Mouse (Mus musculus): Measurements from ENCODE around the gene Slc44a5. TPM values are rescaled to one million over a fixed set of nuclear protein-coding genes. Genes with fewer than 3 reads are reported as not detected.

Slc44a5 gene
- total RNA-seq (2022) = under 1 TPM in 3 of 4 experiments, not detected in 1; 0.09 to 0.19 (median 0.13) TPM

DNA sequence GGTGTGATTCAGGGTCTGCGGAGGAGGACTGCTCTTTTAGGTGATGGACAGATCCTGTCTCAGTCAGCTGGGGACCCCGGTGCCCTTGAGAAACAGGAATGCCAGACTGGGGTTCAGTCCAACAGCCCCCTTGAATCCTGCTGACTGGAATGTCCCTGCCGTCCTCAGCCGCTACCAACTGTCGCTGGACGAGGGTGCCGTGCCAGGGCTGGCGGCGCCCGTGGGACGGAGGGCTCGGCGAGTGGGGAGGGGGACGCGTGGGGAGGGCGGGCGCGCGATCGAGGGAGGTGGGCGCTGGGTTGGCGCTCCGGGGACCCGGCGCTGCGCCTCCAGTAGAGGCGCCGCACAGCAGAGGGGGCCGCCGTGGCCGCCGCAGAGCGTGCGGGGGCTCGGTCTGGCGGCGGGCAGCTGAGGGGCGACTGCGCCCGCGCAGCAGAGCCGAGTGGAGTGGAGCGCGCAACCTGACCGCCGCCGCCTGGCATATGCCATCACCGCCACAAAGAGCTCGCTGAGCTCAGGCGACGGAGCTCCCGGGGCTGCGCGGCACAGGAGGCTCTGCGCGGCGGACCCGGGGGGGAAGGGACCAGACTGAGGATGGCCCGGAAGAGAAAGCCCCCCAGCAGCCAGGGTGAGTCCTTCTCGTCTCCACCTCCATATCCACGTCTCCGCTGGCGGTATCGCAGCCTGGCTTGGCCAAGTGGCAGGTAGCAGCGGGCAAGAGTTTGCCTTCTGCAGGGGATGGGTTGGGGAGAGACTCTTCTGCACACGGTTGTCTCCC, at the start of gene Slc44a5:
TSS of gene Slc44a5 (plus strand) at position 266 of the 778 bp plus-strand sequence.
- DNase-seq (ENCODE audit: low spot score) = no peak

GRCm38 (mm10) chr3:153926333-153926732, 46.9 kb upstream of the Slc44a5 start:
- DNase-seq (ENCODE audit: low spot score) = no peak

DNA sequence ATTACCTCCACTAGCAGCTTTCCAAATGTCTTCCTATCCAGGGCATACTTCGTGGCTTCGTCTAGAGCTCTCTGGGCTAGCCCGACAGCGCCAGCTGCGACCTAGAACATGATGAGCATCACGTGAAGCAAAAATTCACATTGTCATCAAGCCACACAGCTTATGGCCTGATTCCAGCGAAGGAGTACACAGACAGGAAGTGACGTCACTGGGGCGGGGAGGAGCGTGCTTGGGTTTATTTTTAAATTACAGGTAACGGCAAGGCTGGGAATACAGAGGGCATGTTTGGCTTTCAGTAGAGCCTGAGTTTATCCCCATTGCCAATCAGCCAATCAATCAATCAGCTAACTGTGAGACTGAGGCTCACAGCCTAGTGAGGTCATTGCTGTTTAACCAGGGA, 43.7 kb upstream of the Slc44a5 start:
- DNase-seq (ENCODE audit: low spot score) = no peak

DNA sequence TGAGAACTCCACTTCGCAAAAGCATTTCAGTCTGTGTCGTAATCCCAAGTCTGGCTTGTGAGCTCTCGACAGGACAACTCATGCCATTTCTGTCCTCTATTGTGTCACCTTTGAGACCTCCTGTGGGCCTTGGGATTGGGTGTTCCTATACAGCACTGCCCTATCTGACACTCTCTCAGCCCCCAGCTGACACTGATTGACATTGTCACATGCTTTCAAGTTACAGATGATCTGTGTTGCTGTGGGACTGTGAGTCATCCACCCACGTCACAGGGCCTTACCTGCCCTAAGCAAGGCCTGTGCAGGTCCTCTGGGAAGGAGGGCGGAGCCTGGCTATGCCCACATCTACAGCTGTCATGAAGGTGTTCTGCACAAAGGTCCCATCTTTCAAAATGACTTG, 40.8 kb upstream of the Slc44a5 start:
- DNase-seq (ENCODE audit: low spot score) = no peak

DNA sequence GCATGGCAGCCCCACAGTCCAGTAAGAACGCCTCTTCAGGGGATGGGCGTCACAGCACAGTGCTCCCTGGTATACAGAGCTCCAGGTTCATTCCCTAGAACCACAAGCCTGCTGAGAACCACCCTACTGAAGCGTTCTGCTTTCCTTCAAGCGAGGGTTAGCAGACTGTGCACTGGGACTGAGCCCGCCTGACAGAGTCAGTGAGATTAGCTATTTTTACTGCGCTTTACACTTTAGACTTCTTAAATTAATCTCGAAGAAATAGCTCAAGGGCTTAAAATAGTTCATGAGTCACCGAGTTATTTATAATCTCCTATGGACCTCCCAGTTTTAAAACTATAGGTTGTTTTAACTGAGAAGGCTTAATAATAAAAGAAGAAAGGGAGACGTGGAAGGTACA, 37.4 kb upstream of the Slc44a5 start:
- peak; percentile 47 for DNase-seq (ENCODE audit: low spot score)

GRCm38 (mm10) chr3:153937116-153937810, 36.0 kb upstream of the Slc44a5 start:
- DNase-seq (ENCODE audit: low spot score) = no peak

- no peak for DNase-seq (ENCODE audit: low spot score)
Observed at GRCm38 (mm10) chr3:153940021-153940420, 33.2 kb upstream of the Slc44a5 start.

GRCm38 (mm10) chr3:153940486-153940885, 32.8 kb upstream of the Slc44a5 start:
- DNase-seq (ENCODE audit: low spot score) = no peak

- peak; percentile 22 for DNase-seq (ENCODE audit: low spot score)
Observed at GRCm38 (mm10) chr3:153941613-153942012, 31.6 kb upstream of the Slc44a5 start.

- peak; percentile 29 for DNase-seq (ENCODE audit: low spot score)
Observed at GRCm38 (mm10) chr3:153943003-153943640, 30.1 kb upstream of the Slc44a5 start.

- no peak for DNase-seq (ENCODE audit: low spot score)
Observed at GRCm38 (mm10) chr3:153943901-153944334, 29.3 kb upstream of the Slc44a5 start.

DNA sequence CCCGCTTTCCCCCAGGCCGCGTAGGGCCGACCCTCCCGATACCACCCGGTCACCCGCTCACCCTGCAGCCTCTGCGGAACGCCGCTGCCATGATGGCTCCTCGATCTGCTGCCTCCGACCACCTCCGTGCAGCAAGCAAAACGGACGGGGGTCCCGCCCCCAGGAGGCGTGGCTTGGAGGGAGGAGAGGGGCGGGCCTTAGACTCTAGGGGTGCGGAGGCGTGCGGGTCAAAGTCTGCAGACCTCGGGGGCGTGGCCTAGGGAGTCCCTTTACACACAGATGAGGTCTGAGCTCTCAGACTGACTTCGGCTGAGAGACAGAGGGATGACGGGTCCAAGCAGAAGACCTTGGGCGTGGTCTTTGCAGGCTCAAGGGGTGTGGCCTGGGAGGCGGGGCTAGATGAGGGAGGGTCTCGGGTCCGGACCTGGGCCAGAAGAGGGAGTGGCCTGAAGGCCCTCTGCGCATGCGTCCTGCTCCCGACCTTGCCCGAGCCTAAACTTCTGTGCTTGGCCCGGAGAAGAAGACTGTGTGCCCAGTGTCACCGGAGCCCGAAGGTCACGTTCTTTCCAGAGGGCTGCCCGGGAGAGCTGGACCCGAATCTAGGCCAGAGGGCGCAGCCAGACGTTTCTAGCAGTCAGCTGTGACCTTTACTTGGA, 28.8 kb upstream of the Slc44a5 start, which contains the start of gene Acadm:
TSS of gene Acadm (minus strand) at position 298 of the 656 bp plus-strand sequence.
- peak; percentile 98 for DNase-seq (ENCODE audit: low spot score)

GRCm38 (mm10) chr3:153947271-153947670, 26.0 kb upstream of the Slc44a5 start:
- DNase-seq (ENCODE audit: low spot score) = no peak

- DNase-seq (ENCODE audit: low spot score) = peak; percentile 44
Observed at GRCm38 (mm10) chr3:153948176-153948575, 25.1 kb upstream of the Slc44a5 start.

GRCm38 (mm10) chr3:153957916-153958315, 15.3 kb upstream of the Slc44a5 start:
- DNase-seq (ENCODE audit: low spot score) = no peak

- peak; percentile 49 for DNase-seq (ENCODE audit: low spot score)
Observed at GRCm38 (mm10) chr3:153959035-153959730, 14.1 kb upstream of the Slc44a5 start.

GRCm38 (mm10) chr3:153959731-153960207, 13.5 kb upstream of the Slc44a5 start:
- DNase-seq (ENCODE audit: low spot score) = no peak

DNA sequence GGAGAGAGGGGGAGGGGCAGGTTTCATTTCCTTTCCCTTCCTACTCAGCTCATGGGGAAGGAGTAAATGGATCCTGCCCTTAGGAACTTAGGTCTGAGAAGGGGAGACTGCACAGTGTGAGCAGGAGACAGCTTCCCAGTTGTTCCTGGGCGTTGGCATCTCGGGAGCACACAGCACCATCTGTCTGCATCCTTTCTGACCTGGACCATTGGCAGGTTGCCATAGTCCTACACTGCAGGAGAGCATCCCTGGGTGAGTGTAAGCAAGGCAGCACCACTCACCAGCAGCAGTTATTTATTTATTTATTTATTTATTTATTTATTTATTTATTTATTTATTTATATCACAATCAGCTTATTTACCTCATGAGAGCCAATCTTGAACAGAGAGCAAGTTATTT, 12.4 kb upstream of the Slc44a5 start:
- DNase-seq (ENCODE audit: low spot score) = no peak

- no peak for DNase-seq (ENCODE audit: low spot score)
Observed at GRCm38 (mm10) chr3:153961632-153962389, 11.4 kb upstream of the Slc44a5 start.

DNA sequence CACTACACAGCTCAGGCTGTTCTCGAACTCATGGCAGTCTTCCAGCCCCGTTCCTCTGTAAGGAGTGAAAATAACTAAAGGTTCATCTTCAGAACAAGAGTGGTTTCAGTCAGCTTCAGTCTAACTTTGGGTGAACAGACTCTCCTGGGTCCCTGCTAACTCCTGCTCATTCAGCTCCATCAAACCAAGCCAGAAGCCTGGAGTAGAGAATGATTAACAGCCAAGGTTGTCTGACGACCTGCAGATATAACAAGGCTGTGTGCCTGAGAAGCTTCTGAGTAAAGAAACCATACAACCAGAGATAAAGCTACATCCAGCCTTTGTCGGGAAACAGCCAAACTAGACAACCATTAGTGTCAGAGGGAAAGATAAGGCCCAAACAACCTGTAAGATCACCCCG, 5.8 kb upstream of the Slc44a5 start:
- no peak for DNase-seq (ENCODE audit: low spot score)

Measured in heart, adult 8-10 months (tissue).